Mouse (Mus musculus): ENCODE data around the gene Ergic1. TPM values are rescaled to one million over a fixed set of nuclear protein-coding genes. Genes with fewer than 3 reads are reported as not detected.

Ergic1 gene
- polyA plus RNA-seq, 1 experiment: 39.2 TPM

GRCm38 (mm10) chr17:26563476-26563875 lies 2.2 kb downstream of the Ergic1 start:
- no peaks in the 10 kb centered on the region; the same call in 1 of the 2 replicates for H3K36me3 ChIP-seq (ENCODE audit: control insufficient read depth, insufficient read depth, low read length)
- H3K27me3 ChIP-seq (ENCODE audit: control insufficient read depth, insufficient read depth, low read length): no peaks in the 10 kb centered on the region
- DNase-seq (ENCODE audit: low read depth in 1 of 2, low spot score in 2 of 2): no peak
- H3K4me3 ChIP-seq (ENCODE audit: extremely low read depth, insufficient read depth, insufficient read length): no peak overlapping the region
- 94% methylated on average over 6 of the region's 6 CpGs for WGBS
- no peak for TF ChIP-seq CTCF (IDR thresholded peaks at IDR 0.05; ENCODE audit: extremely low read depth, insufficient read depth, insufficient read length, insufficient replicate concordance)
- no peak for TF ChIP-seq POLR2A (IDR thresholded peaks at IDR 0.05; ENCODE audit: low read depth, low read length)
- H3K4me1 ChIP-seq (ENCODE audit: control insufficient read depth, insufficient read depth, insufficient read length): peaks cover 8% of the 10 kb centered on the region
- no peak overlapping the region for H3K27ac ChIP-seq (ENCODE audit: insufficient read depth, low read length)

- Histone ChIP-seq H3K4me1 (ENCODE audit: control insufficient read depth, insufficient read depth, insufficient read length) (peaks cover 8% of the 10 kb centered on the region), H3K36me3 (ENCODE audit: control insufficient read depth, insufficient read depth, low read length) (no peaks in the 10 kb centered on the region; the same call in 1 of the 2 replicates), H3K27ac (ENCODE audit: insufficient read depth, low read length) (no peak overlapping the region), H3K27me3 (ENCODE audit: control insufficient read depth, insufficient read depth, low read length) (no peaks in the 10 kb centered on the region), H3K4me3 (ENCODE audit: extremely low read depth, insufficient read depth, insufficient read length) (no peak overlapping the region)
- no peak for DNase-seq (ENCODE audit: low read depth in 1 of 2, low spot score in 2 of 2)
- WGBS: 90% methylated on average over 9 of the region's 9 CpGs
- no peak for TF ChIP-seq POLR2A (IDR thresholded peaks at IDR 0.05; ENCODE audit: low read depth, low read length)
- TF ChIP-seq CTCF (IDR thresholded peaks at IDR 0.05; ENCODE audit: extremely low read depth, insufficient read depth, insufficient read length, insufficient replicate concordance): no peak
Measured at GRCm38 (mm10) chr17:26564439-26564838, 3.1 kb downstream of the Ergic1 start.

DNA sequence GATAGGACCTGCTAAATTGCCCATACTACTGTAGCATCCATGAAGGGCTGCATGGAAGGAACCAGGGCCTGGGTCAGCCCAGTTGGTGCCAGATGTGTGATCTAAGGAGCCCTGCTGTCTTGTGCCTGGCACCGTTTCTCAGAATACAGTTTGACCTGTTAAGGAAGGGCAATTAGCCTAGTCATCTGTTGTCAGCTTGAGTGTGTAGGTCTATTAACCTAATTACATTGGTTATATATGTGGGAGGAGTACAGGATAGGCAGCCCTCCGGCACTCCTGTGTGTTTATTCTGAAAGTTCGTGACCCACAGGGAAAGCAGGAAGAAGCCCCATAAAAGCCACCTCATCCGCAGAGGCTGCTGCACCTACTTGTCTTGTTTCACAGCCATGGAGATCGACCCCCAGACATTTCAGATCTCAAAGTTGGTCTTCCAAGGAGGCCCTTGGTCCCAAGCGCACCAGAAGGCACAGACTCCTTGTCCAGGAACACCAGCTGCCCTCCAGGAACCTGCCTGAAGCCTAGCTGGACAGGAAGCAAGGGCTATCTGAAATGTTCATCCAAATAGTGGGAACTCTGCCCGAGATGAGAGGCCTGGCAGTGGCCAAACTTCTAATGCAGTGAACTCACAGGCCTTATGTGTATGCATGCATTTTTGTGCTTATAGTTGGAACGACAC lies 6.0 kb downstream of the Ergic1 start:
- Histone ChIP-seq H3K4me3 (ENCODE audit: extremely low read depth, insufficient read depth, insufficient read length) (no peak overlapping the region), H3K36me3 (ENCODE audit: control insufficient read depth, insufficient read depth, low read length) (no peaks in the 10 kb centered on the region; the same call in 1 of the 2 replicates), H3K27me3 (ENCODE audit: control insufficient read depth, insufficient read depth, low read length) (no peaks in the 10 kb centered on the region), H3K27ac (ENCODE audit: insufficient read depth, low read length) (no peak overlapping the region), H3K4me1 (ENCODE audit: control insufficient read depth, insufficient read depth, insufficient read length) (no peaks in the 10 kb centered on the region; the same call in 1 of the 2 replicates)
- DNase-seq (ENCODE audit: low read depth in 1 of 2, low spot score in 2 of 2): no peak
- WGBS: 89% methylated on average over 8 of the region's 8 CpGs
- TF ChIP-seq CTCF (IDR thresholded peaks at IDR 0.05; ENCODE audit: extremely low read depth, insufficient read depth, insufficient read length, insufficient replicate concordance) (no peak), POLR2A (IDR thresholded peaks at IDR 0.05; ENCODE audit: low read depth, low read length) (no peak)

DNA sequence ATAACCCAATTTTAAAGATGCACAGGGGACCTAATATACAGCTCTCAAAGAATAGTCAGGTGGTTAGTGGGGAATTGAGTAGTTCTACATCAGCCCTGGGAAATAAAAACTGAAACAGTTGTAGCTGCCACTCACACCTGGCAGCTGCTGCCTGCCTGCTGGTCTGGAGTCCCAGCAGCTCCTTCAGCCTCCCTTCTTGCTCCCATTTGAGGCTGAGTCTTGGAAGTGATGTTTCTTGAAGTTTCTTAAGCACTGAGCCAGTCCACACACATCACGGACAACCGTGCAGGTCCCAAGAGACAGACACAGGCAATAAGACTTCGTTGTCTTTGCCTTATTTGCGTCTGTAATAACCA lies 6.5 kb downstream of the Ergic1 start:
- Histone ChIP-seq H3K27ac (ENCODE audit: insufficient read depth, low read length) (no peak overlapping the region), H3K27me3 (ENCODE audit: control insufficient read depth, insufficient read depth, low read length) (no peaks in the 10 kb centered on the region), H3K4me3 (ENCODE audit: extremely low read depth, insufficient read depth, insufficient read length) (no peak overlapping the region), H3K36me3 (ENCODE audit: control insufficient read depth, insufficient read depth, low read length) (no peaks in the 10 kb centered on the region; the same call in 1 of the 2 replicates), H3K4me1 (ENCODE audit: control insufficient read depth, insufficient read depth, insufficient read length) (no peaks in the 10 kb centered on the region; the same call in 1 of the 2 replicates)
- TF ChIP-seq POLR2A (IDR thresholded peaks at IDR 0.05; ENCODE audit: low read depth, low read length) (no peak), CTCF (IDR thresholded peaks at IDR 0.05; ENCODE audit: extremely low read depth, insufficient read depth, insufficient read length, insufficient replicate concordance) (no peak)
- DNase-seq (ENCODE audit: low read depth in 1 of 2, low spot score in 2 of 2): no peak
- 89% methylated on average over 4 of the region's 4 CpGs for WGBS

DNA sequence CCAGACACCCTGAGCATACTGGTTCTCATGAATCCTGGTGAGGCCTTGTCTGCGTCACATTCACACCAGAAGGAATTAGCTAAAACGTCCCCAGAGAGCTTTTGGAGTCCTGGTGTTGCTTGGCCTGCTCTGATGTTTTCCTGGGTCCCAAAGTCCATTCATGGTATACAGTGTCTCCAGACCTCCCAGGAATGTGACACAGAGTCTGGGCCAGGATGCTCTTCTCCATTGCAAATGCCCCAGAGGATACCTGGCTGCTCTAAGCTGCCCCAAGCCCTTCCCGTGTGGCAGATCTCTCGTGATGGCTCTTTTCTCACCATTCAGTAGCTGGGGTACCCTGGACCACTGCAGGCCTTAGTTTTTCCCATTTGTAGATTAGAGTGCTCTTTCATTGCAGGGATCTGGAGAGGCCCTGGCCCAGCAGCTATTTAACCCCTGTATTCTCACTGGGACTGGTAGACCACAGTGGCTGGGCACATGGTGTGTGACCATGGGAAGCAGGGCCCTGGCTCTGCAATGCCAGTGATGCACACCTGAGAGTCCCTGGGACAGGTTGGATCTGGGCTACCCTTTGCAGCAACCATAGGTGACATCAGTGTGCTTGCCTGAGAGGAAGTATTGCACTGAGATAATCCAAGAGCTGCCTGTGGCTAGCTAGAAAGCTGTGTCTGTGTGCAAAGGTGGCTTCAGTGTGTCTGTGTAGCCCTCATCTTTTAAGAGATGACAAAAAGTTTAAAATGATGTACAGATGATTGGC lies 8.5 kb downstream of the Ergic1 start:
- 93% methylated on average over 4 of the region's 4 CpGs for WGBS

DNA sequence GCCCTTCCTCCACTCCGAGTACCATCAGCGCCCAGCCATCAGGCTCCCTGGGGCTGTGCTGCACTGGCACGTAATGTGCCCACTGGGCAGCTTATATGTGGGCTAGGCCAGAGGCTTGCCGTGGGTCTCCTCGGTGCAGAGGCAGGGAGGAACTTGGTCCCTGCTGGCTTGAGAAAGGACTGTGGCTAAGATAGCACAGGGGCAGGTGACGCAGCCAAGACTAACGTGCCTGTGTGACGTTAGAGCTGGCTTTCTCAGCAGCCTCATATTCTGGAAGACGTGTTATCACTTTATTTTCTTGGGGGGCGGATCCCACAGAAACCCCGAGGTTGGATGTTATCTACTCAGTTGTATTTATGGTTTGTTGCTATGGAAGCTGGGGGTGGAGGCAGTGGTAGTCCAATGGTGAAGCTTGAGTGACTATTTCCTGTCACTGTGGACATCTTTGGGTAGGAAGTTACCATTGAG lies 9.4 kb downstream of the Ergic1 start:
- Histone ChIP-seq H3K27me3 (ENCODE audit: control insufficient read depth, insufficient read depth, low read length) (no peaks in the 10 kb centered on the region), H3K36me3 (ENCODE audit: control insufficient read depth, insufficient read depth, low read length) (no peaks in the 10 kb centered on the region; the same call in 1 of the 2 replicates), H3K4me3 (ENCODE audit: extremely low read depth, insufficient read depth, insufficient read length) (no peak overlapping the region), H3K27ac (ENCODE audit: insufficient read depth, low read length) (no peak overlapping the region), H3K4me1 (ENCODE audit: control insufficient read depth, insufficient read depth, insufficient read length) (no peaks in the 10 kb centered on the region; the same call in 1 of the 2 replicates)
- 67% methylated on average over 11 of the region's 11 CpGs for WGBS
- DNase-seq (ENCODE audit: low read depth in 1 of 2, low spot score in 2 of 2): no peak
- no peak for TF ChIP-seq CTCF (IDR thresholded peaks at IDR 0.05; ENCODE audit: extremely low read depth, insufficient read depth, insufficient read length, insufficient replicate concordance)
- no peak for TF ChIP-seq POLR2A (IDR thresholded peaks at IDR 0.05; ENCODE audit: low read depth, low read length)

More for the DNA sequence above, 8.5 kb downstream of the Ergic1 start:
- H3K36me3 ChIP-seq (ENCODE audit: control insufficient read depth, insufficient read depth, low read length): no peaks in the 10 kb centered on the region; the same call in 1 of the 2 replicates
- H3K27me3 ChIP-seq (ENCODE audit: control insufficient read depth, insufficient read depth, low read length): no peaks in the 10 kb centered on the region
- no peak overlapping the region for H3K4me3 ChIP-seq (ENCODE audit: extremely low read depth, insufficient read depth, insufficient read length)
- TF ChIP-seq CTCF (IDR thresholded peaks at IDR 0.05; ENCODE audit: extremely low read depth, insufficient read depth, insufficient read length, insufficient replicate concordance) (no peak), POLR2A (IDR thresholded peaks at IDR 0.05; ENCODE audit: low read depth, low read length) (no peak)
- H3K4me1 ChIP-seq (ENCODE audit: control insufficient read depth, insufficient read depth, insufficient read length): no peaks in the 10 kb centered on the region; the same call in 1 of the 2 replicates
- no peak for DNase-seq (ENCODE audit: low read depth in 1 of 2, low spot score in 2 of 2)
- H3K27ac ChIP-seq (ENCODE audit: insufficient read depth, low read length): no peak overlapping the region
